Mouse (Mus musculus): ENCODE results near the gene Rnf214.

- TF ChIP-seq POLR2A (IDR thresholded peaks at IDR 0.05; ENCODE audit: borderline replicate concordance, low read depth, low read length), result no peak
- no peak for TF ChIP-seq CTCF (IDR thresholded peaks at IDR 0.05; ENCODE audit: low read depth, low read length)
Observed at GRCm38 (mm10) chr9:45851776-45852175, 54.9 kb downstream of the Rnf214 start.

Measured in bone marrow macrophage, adult 2 months (primary cell).